Mouse (Mus musculus) myocyte (in vitro differentiated cells): ENCODE measurements around the gene Pax1.

Source experiments
- CEBPB ChIP-seq: IDR thresholded peaks from 2 replicates; pipeline ENCODE4 v1.6.1; 2011; ENCODE audit warnings: mild to moderate bottlenecking, moderate library complexity; ENCODE audit not compliant: poor library complexity, insufficient read depth, severe bottlenecking
- E2F4 ChIP-seq: IDR thresholded peaks from one replicate; pipeline ENCODE4 v1.6.1; 2011; ENCODE audit warnings: mild to moderate bottlenecking, control low read depth, moderate library complexity; ENCODE audit not compliant: insufficient read depth
- MAX ChIP-seq: IDR thresholded peaks from one replicate; pipeline ENCODE4 v1.6.1; 2011; ENCODE audit warnings: low read depth, mild to moderate bottlenecking, control low read depth
- MYOD1 ChIP-seq, 3 experiments: IDR thresholded peaks; one replicate each; pipeline ENCODE4 v1.6.1; 2011; ENCODE audit warnings: control low read depth in 2 of 3, low read depth in 2 of 3, mild to moderate bottlenecking in 2 of 3, moderate library complexity in 1 of 3; ENCODE audit not compliant: insufficient read length in 2 of 3, control insufficient read depth in 1 of 3
- POLR2A ChIP-seq: IDR thresholded peaks from one replicate; pipeline ENCODE4 v1.6.1; 2011; ENCODE audit warnings: low read depth, mild to moderate bottlenecking, control low read depth, moderate library complexity; ENCODE audit not compliant: insufficient read length
- POLR2AphosphoS2 ChIP-seq: IDR thresholded peaks from one replicate; pipeline ENCODE4 v1.6.1; 2011; ENCODE audit warnings: low read depth, control low read depth; ENCODE audit not compliant: insufficient read length
- REST ChIP-seq: IDR thresholded peaks from one replicate; pipeline ENCODE4 v1.6.1; 2011; ENCODE audit warnings: mild to moderate bottlenecking, control low read depth, moderate library complexity; ENCODE audit not compliant: insufficient read depth, insufficient read length
- TCF12 ChIP-seq: IDR thresholded peaks from one replicate; pipeline ENCODE4 v1.6.1; 2011; ENCODE audit warnings: mild to moderate bottlenecking, control low read depth; ENCODE audit not compliant: poor library complexity, insufficient read depth, severe bottlenecking
- TCF3 ChIP-seq: IDR thresholded peaks from one replicate; pipeline ENCODE4 v1.6.1; 2011; ENCODE audit warnings: low read depth, control low read depth; ENCODE audit not compliant: insufficient read length
- USF1 ChIP-seq: IDR thresholded peaks from one replicate; pipeline ENCODE4 v1.6.1; 2011; ENCODE audit warnings: low read depth, mild to moderate bottlenecking, control low read depth, moderate library complexity

DNA sequence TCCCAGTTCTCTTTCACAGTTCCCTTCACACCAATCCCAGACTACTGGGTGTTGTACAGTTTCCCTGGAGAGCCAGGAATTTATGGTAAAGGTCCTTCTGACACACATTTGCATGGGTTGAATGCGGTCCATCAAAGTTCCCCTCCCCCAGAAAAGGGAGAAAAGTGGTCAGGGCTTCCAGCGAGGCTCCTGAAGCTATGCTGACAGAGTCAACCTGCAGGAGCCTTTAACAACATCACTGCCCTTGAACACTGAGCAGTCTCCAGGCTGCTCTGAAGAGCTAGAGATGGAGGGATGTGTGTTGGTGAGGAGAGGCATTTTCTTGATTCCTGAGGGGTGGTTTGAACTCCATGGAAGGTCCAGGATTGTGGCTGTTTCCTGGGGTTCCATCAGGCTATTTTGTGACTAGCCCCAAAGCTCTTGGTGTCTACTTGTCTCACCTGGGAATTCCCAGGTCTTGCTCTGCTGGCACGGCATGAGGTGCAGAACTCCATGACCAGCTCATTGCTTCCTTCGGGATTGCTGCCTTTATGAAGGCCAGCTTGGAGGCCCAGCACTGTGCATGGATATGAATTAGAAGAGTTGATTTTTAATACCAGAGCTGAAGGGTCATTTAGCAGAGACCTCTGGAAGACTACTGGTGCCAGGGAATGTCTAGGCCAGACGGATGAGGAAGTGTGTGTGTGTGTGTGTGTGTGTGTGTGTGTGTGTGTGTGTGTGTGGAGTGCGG lies 1.8 kb downstream of the Pax1 start:
- no peak for TF ChIP-seq E2F4
- TF ChIP-seq POLR2AphosphoS2, result no peak
- TF ChIP-seq POLR2A, result no peak
- TF ChIP-seq TCF12, result no peak
- TF ChIP-seq REST, result no peak
- no peak for TF ChIP-seq USF1
- TF ChIP-seq MAX, result no peak
- TF ChIP-seq TCF3, result no peak
- no peak for TF ChIP-seq MYOD1 (IDR thresholded peaks at IDR 0.05; ENCODE audit: control insufficient read depth in 1 of 3, insufficient read length in 2 of 3, low read depth in 2 of 3)
- no peak for TF ChIP-seq CEBPB
